Comparison of ENCODE assay signal across 9 mouse cellular contexts in the genomic region with DNA sequence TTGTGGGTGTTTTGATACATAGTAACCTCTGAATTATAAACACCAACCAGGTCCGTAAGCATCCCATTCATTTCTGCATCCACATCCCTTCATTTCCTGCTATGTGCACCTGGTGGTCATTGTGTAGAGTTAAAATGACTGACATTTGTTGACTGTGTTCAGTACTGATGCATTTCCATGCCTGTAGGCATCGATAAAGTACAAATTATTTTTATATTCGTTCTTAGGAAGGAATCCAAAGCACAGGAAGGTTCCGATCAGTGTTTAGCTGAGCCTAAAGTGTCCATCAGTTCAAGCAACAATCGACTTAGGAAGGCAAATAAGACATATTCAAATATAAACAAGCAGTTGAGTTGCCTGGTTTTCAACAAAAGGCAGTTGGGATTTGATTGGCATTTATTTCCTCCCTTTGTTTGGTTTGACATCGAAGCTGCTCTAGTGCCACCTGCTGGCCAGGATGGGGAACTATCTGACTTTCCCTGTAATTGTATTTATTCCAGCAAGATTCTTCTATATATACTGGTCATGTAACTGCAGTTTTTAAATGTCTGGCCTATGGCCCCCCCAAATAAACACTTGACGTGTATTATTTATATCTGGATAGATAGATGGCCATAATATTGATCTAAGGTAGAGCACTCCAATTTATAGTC.
DNase-seq lines count a peak whose midpoint lies in the region; ATAC-seq lines count a peak whose summit lies in the region.
"Had no signal": no experiment of that assay in that cellular context is flagged by ENCODE, and none has a peak within 500 bp of the region (broad histone marks: within the 10 kb centered on the region; RNA-seq: fewer than 3 reads in every experiment).

No protein-coding gene starts in this region.

- H3K27ac ChIP-seq in intestine, embryonic 15.5 days = no peak overlapping the region
- H3K27ac ChIP-seq in midbrain, embryonic 16.5 days (ENCODE audit: low read length) = peak overlapping the region; percentile 79
- H3K27ac ChIP-seq: stomach, embryonic 15.5 days had no signal

- H3K9me3 ChIP-seq in intestine, embryonic 15.5 days = no peaks in the 10 kb centered on the region
- no peaks in the 10 kb centered on the region for H3K9me3 ChIP-seq in midbrain, embryonic 16.5 days (replicated peaks; ENCODE audit: control insufficient read depth, low read length, poor library complexity, severe bottlenecking)
- H3K9me3 ChIP-seq: stomach, embryonic 15.5 days had no signal

- WGBS in intestine, embryonic 15.5 days = 37% methylated on average over 7 of the region's 7 CpGs
- WGBS in midbrain, embryonic 16.5 days = 36% methylated on average over 7 of the region's 7 CpGs

- DNase-seq in left cerebral cortex, adult 11 months (ENCODE audit: low spot score) = peak; percentile 71
- DNase-seq in left cerebral cortex, adult 8-10 months (ENCODE audit: low spot score in 2 of 2) = no peak
- DNase-seq in cerebellum, postnatal 36 days = peak; percentile 75 to 82
- peak; percentile 18 to 30 for DNase-seq in gastrocnemius, adult 8-10 months (ENCODE audit: low spot score in 2 of 2)
- peak; percentile 65 to 66 for DNase-seq in left cerebral cortex, postnatal 36 days (ENCODE audit: low spot score in 2 of 2)
- DNase-seq in spleen, postnatal 14 days (ENCODE audit: low spot score in 2 of 2) = peak; percentile 25 to 60

- H3K27me3 ChIP-seq in intestine, embryonic 15.5 days (replicated peaks) = no peaks in the 10 kb centered on the region
- no peaks in the 10 kb centered on the region for H3K27me3 ChIP-seq in midbrain, embryonic 16.5 days (ENCODE audit: control insufficient read depth, insufficient read depth, low read depth, low read length)
- H3K27me3 ChIP-seq: stomach, embryonic 15.5 days had no signal

- H3K4me1 ChIP-seq in intestine, embryonic 15.5 days (replicated peaks) = no peaks in the 10 kb centered on the region
- peaks cover 8% of the 10 kb centered on the region for H3K4me1 ChIP-seq in midbrain, embryonic 16.5 days (ENCODE audit: control insufficient read depth, insufficient read depth, low read length)
- H3K4me1 ChIP-seq: stomach, embryonic 15.5 days had no signal

- ATAC-seq in intestine, embryonic 15.5 days = peak; percentile 61
- ATAC-seq in midbrain, embryonic 16.5 days = peak; percentile 67

- no peak overlapping the region for H3K9ac ChIP-seq in intestine, embryonic 15.5 days
- peak overlapping the region; percentile 33 for H3K9ac ChIP-seq in midbrain, embryonic 16.5 days (ENCODE audit: low read depth, low read length)
- H3K9ac ChIP-seq: stomach, embryonic 15.5 days had no signal

- H3K4me3 ChIP-seq in intestine, embryonic 15.5 days (replicated peaks) = no peak overlapping the region
- H3K4me3 ChIP-seq in midbrain, embryonic 16.5 days (ENCODE audit: low read depth, low read length) = no peak overlapping the region
- H3K4me3 ChIP-seq: stomach, embryonic 15.5 days had no signal

- intact Hi-C loops in left cerebral cortex, postnatal 36 days (cut with DNase I) = loop anchor here (2.0 to 5.0 kb wide), 4 partner anchors 88 to 305 kb away; a partner anchor contains a TSS

- H3K36me3 ChIP-seq in intestine, embryonic 15.5 days = no peaks in the 10 kb centered on the region
- no peaks in the 10 kb centered on the region for H3K36me3 ChIP-seq in midbrain, embryonic 16.5 days (ENCODE audit: control insufficient read depth, insufficient read depth, low read length)
- H3K36me3 ChIP-seq: stomach, embryonic 15.5 days had no signal

- no peak overlapping the region for H3K4me2 ChIP-seq in intestine, embryonic 15.5 days (replicated peaks)
- no peak overlapping the region for H3K4me2 ChIP-seq in midbrain, embryonic 16.5 days (ENCODE audit: low read length)
- H3K4me2 ChIP-seq: stomach, embryonic 15.5 days had no signal

Comparison
In these comparisons a context has a peak if more than half of its experiments do, and no peak if none do; other contexts are left out.
1. DNase-seq: peak in left cerebral cortex, adult 11 months (single experiment), cerebellum, postnatal 36 days (2 of 2), gastrocnemius, adult 8-10 months (2 of 2), left cerebral cortex, postnatal 36 days (2 of 2) and spleen, postnatal 14 days (2 of 2); none in left cerebral cortex, adult 8-10 months (0 of 2).